Mouse (Mus musculus) hindbrain, embryonic 14.5 days (tissue): ENCODE data around the gene Dock6. TPM values are rescaled to one million over a fixed set of nuclear protein-coding genes. Genes with fewer than 3 reads are reported as not detected.

ENCODE experiments used
- ATAC-seq: fragments of 200-750 bp; cut with Nextera tagmentation; 2 replicates; pipeline ENCODE4 v1.8.0; 2017; ENCODE audit warnings: moderate number of reproducible peaks, mild to moderate bottlenecking, moderate TSS enrichment, moderate library complexity; ENCODE audit not compliant: low FRiP score
- DNase-seq: peaks from one replicate; pipeline ENCODE4 v3.0.0-alpha.2; 2015; ENCODE audit warnings: low spot score
- H3K27ac ChIP-seq: fragments of 300-500 bp; sonication (generic); 2 replicates; pipeline ENCODE4 v1.5.1; 2014; ENCODE audit warnings: mild to moderate bottlenecking, moderate library complexity
- H3K27me3 ChIP-seq: fragments of 300-500 bp; sonication (generic); 2 replicates; pipeline ENCODE4 v1.6.1; 2014; ENCODE audit warnings: mild to moderate bottlenecking, low read length, mixed read lengths; ENCODE audit not compliant: control insufficient read depth, insufficient read depth
- H3K36me3 ChIP-seq: fragments of 300-500 bp; sonication (generic); replicated peaks from 2 replicates; pipeline ENCODE4 v1.6.1; 2014; ENCODE audit not compliant: control insufficient read depth, insufficient read depth
- H3K4me1 ChIP-seq: fragments of 300-500 bp; sonication (generic); replicated peaks from 2 replicates; pipeline ENCODE4 v1.6.1; 2014; ENCODE audit warnings: antibody characterized with exemption, low read length, mixed read lengths; ENCODE audit not compliant: control insufficient read depth, insufficient read depth
- H3K4me2 ChIP-seq: fragments of 300-500 bp; sonication (generic); replicated peaks from 2 replicates; pipeline ENCODE4 v1.6.1; 2014; ENCODE audit warnings: mild to moderate bottlenecking, moderate library complexity
- H3K4me3 ChIP-seq: fragments of 300-500 bp; sonication (generic); replicated peaks from 2 replicates; pipeline ENCODE4 v1.5.1; 2014; ENCODE audit warnings: mild to moderate bottlenecking, low read length
- H3K9ac ChIP-seq: fragments of 300-500 bp; sonication (generic); 2 replicates; pipeline ENCODE4 v1.6.1; 2014
- H3K9me3 ChIP-seq: fragments of 300-500 bp; sonication (generic); 2 replicates; pipeline ENCODE4 v1.6.1; 2016; ENCODE audit warnings: low read length; ENCODE audit not compliant: control insufficient read depth
- WGBS: fragments of 180-500 bp; shearing (Covaris S2); extraction: QIAGEN DNeasy Blood & Tissue Kit; methylation state at CpG from one replicate; pipeline ENCODE4 v1.1.7; 2014; 5-methylcytosine and 5-hydroxymethylcytosine counted together
- polyA plus RNA-seq: library from polyadenylated mRNA; unstranded; fragments of >200 nt; fragmentation: Nextera tagmentation; extraction: Ambion mirVana; gene quantifications from 2 replicates; pipeline ENCODE4 v1.2.1, GENCODE M21; 2014

The Dock6 gene
- polyA plus RNA-seq, 1 experiment from 2014 or later: 18.0 TPM

GRCm38 (mm10) chr9:21803986-21804644, 48.3 kb downstream of the Dock6 start:
- 47% methylated on average over 13 of the region's 13 CpGs for WGBS
- ATAC-seq (peak; percentile 90), DNase-seq (peak; percentile 79)
- no peak overlapping the region for H3K9ac ChIP-seq
- no peaks in the 10 kb centered on the region for H3K36me3 ChIP-seq
- H3K4me1 ChIP-seq: no peaks in the 10 kb centered on the region
- no peaks in the 10 kb centered on the region for H3K9me3 ChIP-seq
- no peak overlapping the region for H3K4me2 ChIP-seq
- no peaks in the 10 kb centered on the region for H3K27me3 ChIP-seq
- no peak overlapping the region for H3K27ac ChIP-seq
- no peak overlapping the region for H3K4me3 ChIP-seq

- H3K27me3 ChIP-seq: no peaks in the 10 kb centered on the region
- no peak for ATAC-seq
- H3K4me1 ChIP-seq: 0 out of 2 replicates have a peak, but pooled peaks cover 4% of the 10 kb centered on the region
- no peak for DNase-seq
- no peak overlapping the region for H3K4me2 ChIP-seq
- 86% methylated on average over 7 of the region's 7 CpGs for WGBS
- no peak overlapping the region for H3K27ac ChIP-seq
- H3K36me3 ChIP-seq: no peaks in the 10 kb centered on the region
- no peak overlapping the region for H3K9ac ChIP-seq
- H3K9me3 ChIP-seq: no peaks in the 10 kb centered on the region
- no peak overlapping the region for H3K4me3 ChIP-seq
Measured at GRCm38 (mm10) chr9:21801591-21801990, 50.8 kb downstream of the Dock6 start.

GRCm38 (mm10) chr9:21801121-21801520, 51.3 kb downstream of the Dock6 start:
- Histone ChIP-seq H3K9ac (no peak overlapping the region), H3K36me3 (no peaks in the 10 kb centered on the region), H3K9me3 (no peaks in the 10 kb centered on the region), H3K4me2 (no peak overlapping the region), H3K27me3 (no peaks in the 10 kb centered on the region), H3K4me1 (0 out of 2 replicates have a peak, but pooled peaks cover 4% of the 10 kb centered on the region), H3K27ac (no peak overlapping the region), H3K4me3 (no peak overlapping the region)
- ATAC-seq (no peak), DNase-seq (no peak)
- WGBS: 72% methylated on average over 7 of the region's 7 CpGs

GRCm38 (mm10) chr9:21799010-21799350, 53.5 kb downstream of the Dock6 start:
- H3K36me3 ChIP-seq: no peaks in the 10 kb centered on the region
- no peak for ATAC-seq

GRCm38 (mm10) chr9:21798345-21799009, 54.0 kb downstream of the Dock6 start, which contains the start of gene Kank2:
Kank2 (minus strand) TSS chr9:21798744.
- WGBS: under 1% methylated on average over 49 of the region's 52 CpGs
- ATAC-seq: peak; percentile 79
- H3K4me3 ChIP-seq: peak within 1 kb of the TSS; percentile 66

More at GRCm38 (mm10) chr9:21799010-21799350, 53.5 kb downstream of the Dock6 start:
- H3K4me1 ChIP-seq: 0 out of 2 replicates have a peak, but pooled peaks cover 4% of the 10 kb centered on the region
- no peak overlapping the region for H3K27ac ChIP-seq
- WGBS: 45% methylated on average over 3 of the region's 3 CpGs
- H3K4me2 ChIP-seq: peak overlapping the region; percentile 85
- no peaks in the 10 kb centered on the region for H3K27me3 ChIP-seq
- DNase-seq: no peak
- no peaks in the 10 kb centered on the region for H3K9me3 ChIP-seq
- H3K4me3 ChIP-seq: peak overlapping the region; percentile 66
- H3K9ac ChIP-seq: no peak overlapping the region

GRCm38 (mm10) chr9:21797921-21798344, 54.5 kb downstream of the Dock6 start:
- H3K4me1 ChIP-seq: peaks cover 5% of the 10 kb centered on the region; the same call in 1 of the 2 replicates
- H3K27ac ChIP-seq: peak overlapping the region; percentile 66
- H3K36me3 ChIP-seq: no peaks in the 10 kb centered on the region
- no peaks in the 10 kb centered on the region for H3K27me3 ChIP-seq
- DNase-seq: no peak
- H3K4me3 ChIP-seq: peak overlapping the region; percentile 66
- peak overlapping the region; percentile 85 for H3K4me2 ChIP-seq
- H3K9ac ChIP-seq: peak overlapping the region; percentile 64
- ATAC-seq: peak; percentile 35; the same call in 1 of the 2 replicates
- WGBS: under 1% methylated on average over 24 of the region's 26 CpGs
- no peaks in the 10 kb centered on the region for H3K9me3 ChIP-seq

More at GRCm38 (mm10) chr9:21798345-21799009, 54.0 kb downstream of the Dock6 start, which contains the start of gene Kank2:
- H3K9ac ChIP-seq: peak within 1 kb of the TSS; percentile 64
- no peaks in the 10 kb centered on the region for H3K27me3 ChIP-seq
- peak; percentile 71 for DNase-seq
- H3K4me2 ChIP-seq: peak within 1 kb of the TSS; percentile 85
- H3K9me3 ChIP-seq: no peaks in the 10 kb centered on the region
- peak within 1 kb of the TSS; percentile 66 for H3K27ac ChIP-seq
- H3K36me3 ChIP-seq: no peaks in the 10 kb centered on the region
- H3K4me1 ChIP-seq: 0 out of 2 replicates have a peak, but pooled peaks cover 4% of the 10 kb centered on the region

GRCm38 (mm10) chr9:21796919-21797318, 55.5 kb downstream of the Dock6 start:
- no peak for ATAC-seq
- no peak for DNase-seq
- H3K9me3 ChIP-seq: no peaks in the 10 kb centered on the region
- H3K4me2 ChIP-seq: no peak overlapping the region
- H3K27ac ChIP-seq: no peak overlapping the region
- no peak overlapping the region for H3K4me3 ChIP-seq
- WGBS: 73% methylated on average over 3 of the region's 3 CpGs
- H3K4me1 ChIP-seq: peaks cover 8% of the 10 kb centered on the region; the same call in 1 of the 2 replicates
- no peaks in the 10 kb centered on the region for H3K36me3 ChIP-seq
- H3K27me3 ChIP-seq: no peaks in the 10 kb centered on the region
- H3K9ac ChIP-seq: no peak overlapping the region

- no peaks in the 10 kb centered on the region for H3K9me3 ChIP-seq
- H3K4me2 ChIP-seq: peak overlapping the region; percentile 29
Measured at GRCm38 (mm10) chr9:21796259-21796658, 56.2 kb downstream of the Dock6 start.

GRCm38 (mm10) chr9:21795579-21795978, 56.9 kb downstream of the Dock6 start:
- H3K9me3 ChIP-seq: no peaks in the 10 kb centered on the region
- no peak overlapping the region for H3K9ac ChIP-seq
- H3K4me1 ChIP-seq: peaks cover 8% of the 10 kb centered on the region; the same call in 1 of the 2 replicates
- no peaks in the 10 kb centered on the region for H3K36me3 ChIP-seq
- H3K27ac ChIP-seq: no peak overlapping the region
- H3K4me3 ChIP-seq: no peak overlapping the region
- WGBS: 72% methylated on average over 5 of the region's 5 CpGs
- ATAC-seq: no peak
- H3K27me3 ChIP-seq: no peaks in the 10 kb centered on the region
- no peak for DNase-seq
- H3K4me2 ChIP-seq: no peak overlapping the region

More at GRCm38 (mm10) chr9:21796259-21796658, 56.2 kb downstream of the Dock6 start:
- no peak for ATAC-seq
- H3K4me3 ChIP-seq: no peak overlapping the region
- H3K4me1 ChIP-seq: peaks cover 8% of the 10 kb centered on the region; the same call in 1 of the 2 replicates
- no peak overlapping the region for H3K9ac ChIP-seq
- 76% methylated on average over 3 of the region's 3 CpGs for WGBS
- H3K27me3 ChIP-seq: no peaks in the 10 kb centered on the region
- no peak overlapping the region for H3K27ac ChIP-seq
- DNase-seq: no peak
- no peaks in the 10 kb centered on the region for H3K36me3 ChIP-seq
